Mouse (Mus musculus) 3T3-L1 (cell line): ENCODE measurements at regions not wholly inside any gene's neighbourhood (a gene's known extent, or its start where the extent isn't known, plus 50 kb on each side); places are given as distances from the start of the nearest gene placed in this dataset.
"Not testable (repeated sequence)": the region's sequence is repeated elsewhere in the genome, so short reads cannot be mapped to it uniquely, and the experiment has no call there.

Experiments used
- DNase-seq: peaks from one replicate; pipeline ENCODE4 v3.0.0-alpha.2; 2015; ENCODE audit warnings: low read depth, low spot score

- DNase-seq, result no peak
Observed at GRCm38 (mm10) chr13:28840142-28840541, 113.4 kb downstream of the Sox4 start.

- DNase-seq, result no peak
Observed at GRCm38 (mm10) chr13:28839084-28839483, 114.4 kb downstream of the Sox4 start.

GRCm38 (mm10) chr13:28838216-28838615 is 115.3 kb downstream of the Sox4 start:
- DNase-seq, result no peak

- not testable (repeated sequence) for DNase-seq
Observed at GRCm38 (mm10) chr13:28837196-28837595, 116.3 kb downstream of the Sox4 start.

GRCm38 (mm10) chr13:28833700-28834065 is 119.8 kb downstream of the Sox4 start:
- no peak for DNase-seq

- peak; percentile 53 for DNase-seq
Observed at GRCm38 (mm10) chr13:28832855-28833699, 120.4 kb downstream of the Sox4 start.

GRCm38 (mm10) chr13:28826284-28826683 is 127.2 kb downstream of the Sox4 start:
- no peak for DNase-seq

GRCm38 (mm10) chr13:28823985-28824384 is 129.5 kb downstream of the Sox4 start:
- DNase-seq, result no peak

GRCm38 (mm10) chr13:28823311-28823880 is 130.1 kb downstream of the Sox4 start:
- peak; percentile 71 for DNase-seq

- no peak for DNase-seq
Observed at GRCm38 (mm10) chr13:28820868-28821533, 132.5 kb downstream of the Sox4 start.

GRCm38 (mm10) chr13:28814127-28814526 is 139.4 kb downstream of the Sox4 start:
- DNase-seq, result no peak

GRCm38 (mm10) chr13:28811667-28812575 is 141.6 kb downstream of the Sox4 start:
- DNase-seq, result no peak

GRCm38 (mm10) chr13:28811081-28811439 is 142.5 kb downstream of the Sox4 start:
- DNase-seq, result peak; percentile 14

- DNase-seq, result no peak
Observed at GRCm38 (mm10) chr13:28810326-28811080, 143.0 kb downstream of the Sox4 start.

GRCm38 (mm10) chr13:28805302-28805701 is 148.2 kb downstream of the Sox4 start:
- no peak for DNase-seq

GRCm38 (mm10) chr13:28801210-28801954 is 152.1 kb downstream of the Sox4 start:
- no peak for DNase-seq

GRCm38 (mm10) chr13:28800676-28801075 is 152.8 kb downstream of the Sox4 start:
- DNase-seq, result no peak

GRCm38 (mm10) chr13:28799474-28799873 is 154.0 kb downstream of the Sox4 start:
- no peak for DNase-seq

- DNase-seq, result no peak
Observed at GRCm38 (mm10) chr13:28797617-28798475, 155.7 kb downstream of the Sox4 start.
